Mouse (Mus musculus): Measurements from ENCODE around the gene Fbxl19. TPM values are rescaled to one million over a fixed set of nuclear protein-coding genes. Genes with fewer than 3 reads are reported as not detected.

The Fbxl19 gene
- total and polyA plus RNA-seq, 3 experiments, result 22.4 to 31.7 (median 28.2) TPM

- peaks cover 16 to 35% of the 10 kb centered on the region in 2 experiments for H3K36me3 ChIP-seq (replicated peaks in 1 of 2; ENCODE audit: control insufficient read depth in 1 of 2, insufficient read depth in 1 of 2, low read length in 1 of 2)
- in situ Hi-C loops (cut with MboI; ENCODE audit: low pct_ligation_motif_present, low pct_unique_long_range_greater_than_20kb, low sequenced_read_pairs) (no loop called here), dilution Hi-C loops (cut with MboI; ENCODE audit: extremely low pct_ligation_motif_present, extremely low pct_unique_long_range_greater_than_20kb, low sequenced_read_pairs) (no loop called here)
- H3K9ac ChIP-seq (ENCODE audit: insufficient read depth, low read depth), result peak overlapping the region; percentile 63
- H3K4me2 ChIP-seq (ENCODE audit: insufficient read depth, low read depth, poor library complexity, severe bottlenecking), result peak overlapping the region; percentile 78
- no peaks in the 10 kb centered on the region for H3K27me3 ChIP-seq (replicated peaks)
- H3K79me2 ChIP-seq (replicated peaks; ENCODE audit: control insufficient read depth, extremely low read depth, insufficient read depth, poor library complexity, severe bottlenecking), result no peaks in the 10 kb centered on the region
- peak overlapping the region; percentile 92 for H3K27ac ChIP-seq (ENCODE audit: insufficient read depth, low read depth)
- DNase-seq (ENCODE audit: extremely low read depth), result no peak
- H3K4me3 ChIP-seq (replicated peaks in 1 of 3; ENCODE audit: low read depth in 2 of 3, low read length in 2 of 3, poor library complexity in 1 of 3), result peak overlapping the region; percentile 68 to 77 (median 77)
- no peaks in the 10 kb centered on the region for H3K9me3 ChIP-seq (replicated peaks; ENCODE audit: low read length)
- H3K4me1 ChIP-seq (ENCODE audit: control insufficient read depth in 1 of 2, insufficient read depth in 2 of 2), result peaks cover 9 to 33% of the 10 kb centered on the region in 2 experiments
- TF ChIP-seq MEF2A (IDR thresholded peaks at IDR 0.05; ENCODE audit: borderline replicate concordance, low read depth, low read length) (peak; percentile 72; the same call in 1 of the 2 replicates), SIN3A (IDR thresholded peaks at IDR 0.05; ENCODE audit: low read length) (peak; percentile 83), ETS1 (conservative IDR thresholded peaks at IDR 0.05; ENCODE audit: low read depth, low read length) (peak; percentile 61; the same call in 1 of the 2 replicates), TCF12 (IDR thresholded peaks at IDR 0.05; ENCODE audit: low read depth, low read length) (peak; percentile 73), ELF1 (IDR thresholded peaks at IDR 0.05; ENCODE audit: low read depth, low read length) (peak; percentile 33; the same call in 1 of the 2 replicates), E2F4 (IDR thresholded peaks at IDR 0.05; ENCODE audit: insufficient replicate concordance, low read depth, low read length) (no peak), POLR2A (IDR thresholded peaks at IDR 0.05; ENCODE audit: low read depth, low read length) (peak; percentile 58), BHLHE40 (IDR thresholded peaks at IDR 0.05; ENCODE audit: low read depth, low read length) (peak; percentile 6; the same call in 1 of the 2 replicates), EP300 (IDR thresholded peaks at IDR 0.05; ENCODE audit: low read length) (peak; percentile 62; the same call in 1 of the 2 replicates), JUND (conservative IDR thresholded peaks at IDR 0.05; ENCODE audit: low read depth, low read length) (no peak), ZNF384 (IDR thresholded peaks at IDR 0.05; ENCODE audit: low read depth, low read length) (no peak), GABPA (IDR thresholded peaks at IDR 0.05; ENCODE audit: insufficient replicate concordance, low read depth, low read length) (no peak), SMC3 (IDR thresholded peaks at IDR 0.05; ENCODE audit: low read depth, low read length) (no peak), NELFE (IDR thresholded peaks at IDR 0.05; ENCODE audit: low read depth, low read length) (no peak), MXI1 (IDR thresholded peaks at IDR 0.05; ENCODE audit: low read depth, low read length) (no peak), HCFC1 (IDR thresholded peaks at IDR 0.05; ENCODE audit: low read depth, low read length) (peak; percentile 59; the same call in 1 of the 2 replicates), KAT2A (IDR thresholded peaks at IDR 0.05; ENCODE audit: insufficient replicate concordance, low read length) (no peak), MAZ (IDR thresholded peaks at IDR 0.05; ENCODE audit: low read depth, low read length) (no peak; the same call in 1 of the 2 replicates), CHD2 (IDR thresholded peaks at IDR 0.05; ENCODE audit: low read length) (0 out of 2 replicates have a peak, but pooled peaks have one; percentile 7), MYC (IDR thresholded peaks at IDR 0.05; ENCODE audit: low read depth, low read length) (no peak), TBP (conservative IDR thresholded peaks at IDR 0.05; ENCODE audit: low read depth, low read length) (peak; percentile 72)
Measured at GRCm38 (mm10) chr7:127707957-127708206, 36.5 kb upstream of the Fbxl19 start.

Data from CH12.LX (cell line).